Mouse (Mus musculus) kidney, postnatal 4 days (tissue): ENCODE data around the gene Ube2z.
"Not testable (repeated sequence)": the region's sequence is repeated elsewhere in the genome, so short reads cannot be mapped to it uniquely, and the experiment has no call there.

Experiments
- DNase-seq, 2 experiments: peaks; one replicate each; pipeline ENCODE4 v3.0.0; 2021; ENCODE audit warnings: mixed read lengths in 2 of 2

Gene Ube2z

GRCm38 (mm10) chr11:96065215-96065911 lies at the start of gene Ube2z:
Gene Ube2z, minus strand, starts transcription at chr11:96065388.
- DNase-seq, result peak; percentile 99

GRCm38 (mm10) chr11:96114077-96114476 lies 48.9 kb upstream of the Ube2z start:
- DNase-seq, result no peak

GRCm38 (mm10) chr11:96111751-96112150 lies 46.6 kb upstream of the Ube2z start, which contains the start of gene Calcoco2:
Gene Calcoco2, minus strand, starts transcription at chr11:96111964.
- no peak for DNase-seq

- not testable (repeated sequence) for DNase-seq
These were observed 45.8 kb upstream of the Ube2z start for GRCm38 (mm10) chr11:96110950-96111349.

GRCm38 (mm10) chr11:96108376-96108775 lies 43.2 kb upstream of the Ube2z start:
- no peak for DNase-seq

- peak; percentile 74 to 77 for DNase-seq
These were observed 28.2 kb upstream of the Ube2z start for GRCm38 (mm10) chr11:96093361-96093760.

- no peak for DNase-seq
These were observed 27.6 kb upstream of the Ube2z start for GRCm38 (mm10) chr11:96092674-96093291.

GRCm38 (mm10) chr11:96091073-96091472 lies 25.9 kb upstream of the Ube2z start:
- DNase-seq, result peak; percentile 24 to 42

- no peak for DNase-seq
These were observed 22.8 kb upstream of the Ube2z start for GRCm38 (mm10) chr11:96087981-96088380.

- no peak for DNase-seq
These were observed 17.5 kb upstream of the Ube2z start for GRCm38 (mm10) chr11:96082682-96083081.

- no peak for DNase-seq
These were observed 15.5 kb upstream of the Ube2z start for GRCm38 (mm10) chr11:96080736-96081135.

- no peak for DNase-seq
These were observed 11.3 kb upstream of the Ube2z start for GRCm38 (mm10) chr11:96076221-96077105.

- peak; percentile 96 to 98 for DNase-seq
These were observed 10.5 kb upstream of the Ube2z start, which contains the start of gene Atp5g1 for GRCm38 (mm10) chr11:96075509-96076220. Gene Atp5g1, minus strand, starts transcription at chr11:96075670.

- DNase-seq, result peak in 1 of 2 experiments; percentile 52
These were observed 10.0 kb upstream of the Ube2z start for GRCm38 (mm10) chr11:96075177-96075508.

- peak in 1 of 2 experiments; percentile 21 for DNase-seq
These were observed 9.4 kb upstream of the Ube2z start for GRCm38 (mm10) chr11:96074351-96075176.

- DNase-seq, result no peak
These were observed 8.3 kb upstream of the Ube2z start for GRCm38 (mm10) chr11:96073295-96073993.

GRCm38 (mm10) chr11:96071013-96071412 lies 5.8 kb upstream of the Ube2z start:
- DNase-seq, result no peak

- no peak for DNase-seq
These were observed 5.2 kb upstream of the Ube2z start for GRCm38 (mm10) chr11:96070353-96070752.

GRCm38 (mm10) chr11:96068231-96068630 lies 3.0 kb upstream of the Ube2z start:
- no peak for DNase-seq

GRCm38 (mm10) chr11:96064521-96065214 lies 520 bp downstream of the Ube2z start:
- peak; percentile 53 to 68 for DNase-seq
